Mouse (Mus musculus) heart, embryonic 14.5 days (tissue): ENCODE results near the gene Hyal3. TPM values are rescaled to one million over a fixed set of nuclear protein-coding genes. Genes with fewer than 3 reads are reported as not detected.

Experiments used
- ATAC-seq: fragments of 200-750 bp; cut with Nextera tagmentation; 2 replicates; pipeline ENCODE4 v1.8.0; 2017; ENCODE audit warnings: low read depth, moderate TSS enrichment; ENCODE audit not compliant: insufficient number of reproducible peaks, insufficient read depth, low FRiP score
- H3K27ac ChIP-seq, 2 experiments: fragments of 200-500 bp in 1 of 2; fragments of 300-500 bp in 1 of 2; sonication (generic) in 1 of 2; replicated peaks in 1 of 2; 2 replicates each; pipeline ENCODE4 v1.5.1; 2012 to 2014; ENCODE audit warnings: low read depth in 2 of 2, low read length in 2 of 2, control low read depth in 1 of 2, mild to moderate bottlenecking in 1 of 2, mixed read lengths in 1 of 2; ENCODE audit not compliant: control insufficient read depth in 1 of 2, insufficient read depth in 1 of 2
- H3K27me3 ChIP-seq: fragments of 300-500 bp; sonication (generic); 2 replicates; pipeline ENCODE4 v1.6.1; 2014; ENCODE audit warnings: mild to moderate bottlenecking, low read length, control low read depth; ENCODE audit not compliant: control insufficient read depth, insufficient read depth
- H3K36me3 ChIP-seq: fragments of 300-500 bp; sonication (generic); 2 replicates; pipeline ENCODE4 v1.6.1; 2014; ENCODE audit warnings: mild to moderate bottlenecking, control low read depth, low read length, mixed read lengths; ENCODE audit not compliant: control insufficient read depth, insufficient read depth
- H3K4me1 ChIP-seq, 2 experiments: fragments of 200-500 bp in 1 of 2; fragments of 300-500 bp in 1 of 2; sonication (generic) in 1 of 2; 2 replicates each; pipeline ENCODE4 v1.6.1; 2012 to 2014; ENCODE audit warnings: low read length in 2 of 2, control low read depth in 1 of 2, mixed read lengths in 1 of 2; ENCODE audit not compliant: control insufficient read depth in 2 of 2, insufficient read depth in 2 of 2
- H3K4me2 ChIP-seq: fragments of 300-500 bp; sonication (generic); 2 replicates; pipeline ENCODE4 v1.6.1; 2014; ENCODE audit warnings: mild to moderate bottlenecking, low read length
- H3K4me3 ChIP-seq, 2 experiments: fragments of 200-500 bp in 1 of 2; fragments of 300-500 bp in 1 of 2; sonication (generic) in 1 of 2; 2 replicates each; pipeline ENCODE4 v1.5.1; 2012 to 2014; ENCODE audit warnings: low read length in 2 of 2, mild to moderate bottlenecking in 2 of 2, control low read depth in 1 of 2, low read depth in 1 of 2, moderate library complexity in 1 of 2; ENCODE audit not compliant: control insufficient read depth in 1 of 2, insufficient read depth in 1 of 2
- H3K9ac ChIP-seq: fragments of 300-500 bp; sonication (generic); 2 replicates; pipeline ENCODE4 v1.6.1; 2014; ENCODE audit warnings: mild to moderate bottlenecking, low read length
- H3K9me3 ChIP-seq: fragments of 300-500 bp; sonication (generic); 2 replicates; pipeline ENCODE4 v1.6.1; 2016; ENCODE audit warnings: low read length, control low read depth; ENCODE audit not compliant: control insufficient read depth
- WGBS: fragments of 180-500 bp; shearing (Covaris S2); extraction: QIAGEN DNeasy Blood & Tissue Kit; methylation state at CpG from one replicate; pipeline ENCODE4 v1.1.7; 2014; 5-methylcytosine and 5-hydroxymethylcytosine counted together
- polyA plus RNA-seq: library from polyadenylated mRNA; unstranded; fragments of >200 nt; fragmentation: Nextera tagmentation; extraction: Ambion mirVana; gene quantifications from 2 replicates; pipeline ENCODE4 v1.2.1, GENCODE M21; 2014

The Hyal3 gene
- polyA plus RNA-seq, 1 experiment from 2014 or later, result 0.53 TPM

- Histone ChIP-seq H3K36me3 (no peaks in the 10 kb centered on the region), H3K4me3 (0 out of 4 replicates have a peak overlapping the region, but pooled peaks of 1 of the 2 experiments have one; percentile 9), H3K27ac (peak overlapping the region; percentile 56 to 83; a peak in 3 of 4 replicates), H3K4me2 (peak overlapping the region; percentile 61), H3K9ac (peak overlapping the region; percentile 70), H3K9me3 (no peaks in the 10 kb centered on the region), H3K27me3 (no peaks in the 10 kb centered on the region), H3K4me1 (peaks cover 52 to 75% of the 10 kb centered on the region in 2 experiments)
- WGBS, result 17% methylated on average over 9 of the region's 9 CpGs
- ATAC-seq, result no peak
These were observed 27.1 kb downstream of the Hyal3 start for GRCm38 (mm10) chr9:107607653-107608245.

GRCm38 (mm10) chr9:107608741-107609432 lies 28.3 kb downstream of the Hyal3 start, which contains the start of gene Sema3b:
Gene Sema3b (minus strand): TSS chr9:107609229.
- peak; percentile 8; the same call in 1 of the 2 replicates for ATAC-seq

GRCm38 (mm10) chr9:107609433-107609830 lies 28.8 kb downstream of the Hyal3 start:
- peak overlapping the region; percentile 61; the same call in 1 of the 2 replicates for H3K4me2 ChIP-seq
- peaks cover 9% of the 10 kb centered on the region for H3K36me3 ChIP-seq
- no peak overlapping the region for H3K9ac ChIP-seq
- ATAC-seq, result no peak
- H3K4me1 ChIP-seq, result peaks cover 51 to 70% of the 10 kb centered on the region in 2 experiments
- H3K9me3 ChIP-seq, result no peaks in the 10 kb centered on the region
- H3K27ac ChIP-seq, result no peak overlapping the region
- no peak overlapping the region for H3K4me3 ChIP-seq
- WGBS, result 69% methylated on average over 4 of the region's 4 CpGs
- no peaks in the 10 kb centered on the region for H3K27me3 ChIP-seq

More at GRCm38 (mm10) chr9:107608741-107609432, 28.3 kb downstream of the Hyal3 start, which contains the start of gene Sema3b:
- Histone ChIP-seq H3K27ac (peak within 1 kb of the TSS; percentile 56 to 83; a peak in 3 of 4 replicates), H3K4me3 (0 out of 4 replicates have a peak within 1 kb of the TSS, but pooled peaks of 1 of the 2 experiments have one; percentile 9), H3K4me1 (peaks cover 52 to 75% of the 10 kb centered on the region in 2 experiments), H3K4me2 (peak within 1 kb of the TSS; percentile 61), H3K9ac (peak within 1 kb of the TSS; percentile 70), H3K9me3 (no peaks in the 10 kb centered on the region), H3K36me3 (peaks cover 4% of the 10 kb centered on the region), H3K27me3 (no peaks in the 10 kb centered on the region)
- WGBS, result 50% methylated on average over 11 of the region's 12 CpGs

- Histone ChIP-seq H3K9me3 (no peaks in the 10 kb centered on the region), H3K36me3 (peaks cover 31% of the 10 kb centered on the region), H3K9ac (peak overlapping the region; percentile 80), H3K4me2 (peak overlapping the region; percentile 70), H3K4me3 (no peak overlapping the region), H3K27ac (peak overlapping the region; percentile 86 to 94), H3K4me1 (peaks cover 44 to 68% of the 10 kb centered on the region in 2 experiments), H3K27me3 (no peaks in the 10 kb centered on the region)
- ATAC-seq, result no peak
- WGBS, result 59% methylated on average over 6 of the region's 6 CpGs
These were observed 31.0 kb downstream of the Hyal3 start for GRCm38 (mm10) chr9:107611456-107612190.

GRCm38 (mm10) chr9:107612191-107612944 lies 31.8 kb downstream of the Hyal3 start:
- Histone ChIP-seq H3K27me3 (no peaks in the 10 kb centered on the region), H3K4me3 (peak overlapping the region; percentile 31 to 33), H3K36me3 (peaks cover 39% of the 10 kb centered on the region), H3K9me3 (no peaks in the 10 kb centered on the region), H3K9ac (peak overlapping the region; percentile 80), H3K27ac (peak overlapping the region; percentile 86 to 94), H3K4me2 (peak overlapping the region; percentile 70), H3K4me1 (peaks cover 38 to 61% of the 10 kb centered on the region in 2 experiments)
- WGBS, result 6% methylated on average over 39 of the region's 48 CpGs
- peak; percentile 87 for ATAC-seq

- H3K9ac ChIP-seq, result peak overlapping the region; percentile 56
- H3K27me3 ChIP-seq, result no peaks in the 10 kb centered on the region
- H3K4me1 ChIP-seq, result peaks cover 35 to 58% of the 10 kb centered on the region in 2 experiments
- peak overlapping the region; percentile 62 to 94 for H3K27ac ChIP-seq
- 0 out of 4 replicates have a peak overlapping the region, but pooled peaks of 1 of the 2 experiments have one; percentile 21 for H3K4me3 ChIP-seq
- peaks cover 45% of the 10 kb centered on the region for H3K36me3 ChIP-seq
- peak overlapping the region; percentile 70 for H3K4me2 ChIP-seq
- no peak for ATAC-seq
- 11% methylated on average over 12 of the region's 12 CpGs for WGBS
- H3K9me3 ChIP-seq, result no peaks in the 10 kb centered on the region
These were observed 32.4 kb downstream of the Hyal3 start for GRCm38 (mm10) chr9:107612945-107613569.
